Comparison of ENCODE assay signal across 27 mouse cellular contexts in the genomic region with DNA sequence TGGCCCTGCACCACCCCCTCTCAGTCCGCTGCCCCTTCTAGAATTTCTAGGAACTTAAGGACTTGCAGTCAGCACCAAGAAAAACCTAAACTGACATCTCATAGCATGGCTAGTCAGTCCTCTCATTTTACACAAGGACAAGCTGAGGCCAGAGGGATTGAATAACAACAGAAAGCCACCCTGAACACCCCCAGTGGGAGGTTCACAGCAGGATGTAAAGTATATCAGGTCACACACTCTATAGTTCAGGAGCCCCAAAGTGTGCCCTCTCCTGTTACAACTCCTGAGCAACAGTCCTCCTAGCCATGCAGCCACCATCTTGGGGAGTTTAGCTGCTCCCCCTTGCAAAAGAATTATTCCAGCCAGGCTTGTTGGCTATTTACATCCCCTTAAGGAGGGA. TPM values are rescaled to one million over a fixed set of nuclear protein-coding genes. Genes with fewer than 3 reads are reported as not detected.
DNase-seq lines count a peak whose midpoint lies in the region; ATAC-seq and TF ChIP-seq lines count a peak whose summit lies in the region.
"Had no signal": no experiment of that assay in that cellular context is flagged by ENCODE, and none has a peak within 500 bp of the region (broad histone marks: within the 10 kb centered on the region; RNA-seq: fewer than 3 reads in every experiment).

No protein-coding gene starts in this region.

- no peak overlapping the region for H3K4me2 ChIP-seq in embryonic facial prominence, embryonic 11.5 days (ENCODE audit: low read depth, low read length)
- H3K4me2 ChIP-seq in kidney, embryonic 15.5 days, result no peak overlapping the region
- H3K4me2 ChIP-seq in kidney, postnatal 0 days (ENCODE audit: low read length), result no peak overlapping the region
- H3K4me2 ChIP-seq: embryonic facial prominence, embryonic 13.5 days; forebrain, embryonic 13.5 days; forebrain, embryonic 15.5 days had no signal

- WGBS in embryonic facial prominence, embryonic 11.5 days, result 45% methylated on average over 1 of the region's 1 CpGs
- WGBS in embryonic facial prominence, embryonic 10.5 days, result 63% methylated on average over 1 of the region's 1 CpGs
- 47% methylated on average over 1 of the region's 1 CpGs for WGBS in kidney, embryonic 15.5 days
- WGBS in kidney, postnatal 0 days, result 67% methylated on average over 1 of the region's 1 CpGs

- no peak overlapping the region for H3K9ac ChIP-seq in embryonic facial prominence, embryonic 11.5 days (replicated peaks; ENCODE audit: low read length)
- no peak overlapping the region for H3K9ac ChIP-seq in kidney, embryonic 15.5 days
- no peak overlapping the region for H3K9ac ChIP-seq in kidney, postnatal 0 days (ENCODE audit: low read depth, low read length)
- H3K9ac ChIP-seq: embryonic facial prominence, embryonic 13.5 days; forebrain, embryonic 13.5 days; forebrain, embryonic 15.5 days; forebrain, postnatal 0 days had no signal

- H3K4me3 ChIP-seq in embryonic facial prominence, embryonic 11.5 days (ENCODE audit: low read depth, low read length), result no peak overlapping the region
- no peak overlapping the region for H3K4me3 ChIP-seq in embryonic facial prominence, embryonic 10.5 days
- no peak overlapping the region for H3K4me3 ChIP-seq in kidney, embryonic 15.5 days (replicated peaks)
- no peak overlapping the region for H3K4me3 ChIP-seq in kidney, postnatal 0 days (replicated peaks; ENCODE audit: low read depth, low read length)
- H3K4me3 ChIP-seq: embryonic facial prominence, embryonic 13.5 days; forebrain, embryonic 13.5 days; forebrain, embryonic 15.5 days had no signal

- no peaks in the 10 kb centered on the region for H3K9me3 ChIP-seq in embryonic facial prominence, embryonic 11.5 days (replicated peaks; ENCODE audit: control insufficient read depth, low read length)
- H3K9me3 ChIP-seq in embryonic facial prominence, embryonic 10.5 days, result no peaks in the 10 kb centered on the region
- no peaks in the 10 kb centered on the region for H3K9me3 ChIP-seq in kidney, embryonic 15.5 days (replicated peaks)
- no peaks in the 10 kb centered on the region for H3K9me3 ChIP-seq in kidney, postnatal 0 days (replicated peaks; ENCODE audit: low read length)
- H3K9me3 ChIP-seq: embryonic facial prominence, embryonic 13.5 days; forebrain, embryonic 13.5 days; forebrain, embryonic 15.5 days; G1E had no signal

- no peaks in the 10 kb centered on the region for H3K4me1 ChIP-seq in embryonic facial prominence, embryonic 11.5 days (ENCODE audit: control insufficient read depth, insufficient read depth, low read length)
- no peaks in the 10 kb centered on the region; the same call in 1 of the 2 replicates for H3K4me1 ChIP-seq in embryonic facial prominence, embryonic 10.5 days
- H3K4me1 ChIP-seq in kidney, embryonic 15.5 days, result no peaks in the 10 kb centered on the region
- H3K4me1 ChIP-seq in kidney, postnatal 0 days (replicated peaks; ENCODE audit: insufficient read depth, low read length), result no peaks in the 10 kb centered on the region
- H3K4me1 ChIP-seq: embryonic facial prominence, embryonic 13.5 days; forebrain, embryonic 13.5 days; forebrain, embryonic 15.5 days had no signal

- no peak for TF ChIP-seq CTCF in kidney, postnatal 0 days (IDR thresholded peaks at IDR 0.05; ENCODE audit: low read depth)

- no peaks in the 10 kb centered on the region for H3K27me3 ChIP-seq in embryonic facial prominence, embryonic 11.5 days (ENCODE audit: control insufficient read depth, insufficient read depth, low read length)
- H3K27me3 ChIP-seq in embryonic facial prominence, embryonic 10.5 days (replicated peaks; ENCODE audit: low read depth, poor library complexity, severe bottlenecking), result no peaks in the 10 kb centered on the region
- no peaks in the 10 kb centered on the region for H3K27me3 ChIP-seq in kidney, embryonic 15.5 days
- H3K27me3 ChIP-seq in kidney, postnatal 0 days (ENCODE audit: insufficient read depth, low read length), result no peaks in the 10 kb centered on the region
- H3K27me3 ChIP-seq: embryonic facial prominence, embryonic 13.5 days; forebrain, embryonic 13.5 days; forebrain, embryonic 15.5 days had no signal

- H3K36me3 ChIP-seq in embryonic facial prominence, embryonic 11.5 days (replicated peaks; ENCODE audit: control insufficient read depth, insufficient read depth, low read depth, low read length), result no peaks in the 10 kb centered on the region
- H3K36me3 ChIP-seq in embryonic facial prominence, embryonic 10.5 days (replicated peaks), result no peaks in the 10 kb centered on the region
- H3K36me3 ChIP-seq in kidney, embryonic 15.5 days, result no peaks in the 10 kb centered on the region
- H3K36me3 ChIP-seq in kidney, postnatal 0 days (ENCODE audit: insufficient read depth, low read length), result no peaks in the 10 kb centered on the region
- H3K36me3 ChIP-seq: embryonic facial prominence, embryonic 13.5 days; forebrain, embryonic 15.5 days; G1E had no signal

- DNase-seq in embryonic facial prominence, embryonic 11.5 days (ENCODE audit: low spot score), result peak; percentile 2
- no peak for DNase-seq in embryonic facial prominence, embryonic 10.5 days (ENCODE audit: low spot score)
- DNase-seq in kidney, adult 8-10 months, result no peak
- peak; percentile 49 for DNase-seq in kidney, postnatal 0 days (ENCODE audit: low spot score)
- no peak for DNase-seq in kidney, adult 11 months
- DNase-seq: adrenal gland, adult 8-10 months; adrenal gland, postnatal 14 days; adrenal gland, postnatal 36 days; B cell, adult 2 months; cerebellum, adult 11 months; cerebellum, adult 18-20 months; cerebellum, adult 8-10 months; cerebellum, adult 9-11 months; cerebellum, postnatal 14 days; cerebellum, postnatal 36 days; embryo, embryonic 11 days; forebrain, postnatal 0 days had no signal

- no peak for ATAC-seq in embryonic facial prominence, embryonic 11.5 days (replicated peaks; ENCODE audit: insufficient number of reproducible peaks, low FRiP score, low TSS enrichment, low read depth)
- peak; percentile 65 for ATAC-seq in kidney, embryonic 15.5 days (replicated peaks; ENCODE audit: low FRiP score)
- no peak for ATAC-seq in kidney, postnatal 0 days (replicated peaks; ENCODE audit: low FRiP score, low read depth)
- ATAC-seq: activated CD4-positive, CD25-positive, alpha-beta regulatory T cell, adult 4 months; CD4-positive, CD25-positive, alpha-beta regulatory T cell, adult 4 months; forebrain, embryonic 13.5 days; forebrain, embryonic 15.5 days; forebrain, postnatal 0 days; Patski had no signal

- no peak overlapping the region for H3K27ac ChIP-seq in embryonic facial prominence, embryonic 11.5 days (replicated peaks; ENCODE audit: low read depth, low read length)
- no peak overlapping the region for H3K27ac ChIP-seq in embryonic facial prominence, embryonic 10.5 days (replicated peaks)
- H3K27ac ChIP-seq in kidney, embryonic 15.5 days, result no peak overlapping the region
- H3K27ac ChIP-seq in kidney, postnatal 0 days, result no peak overlapping the region
- H3K27ac ChIP-seq: embryonic facial prominence, embryonic 13.5 days; forebrain, embryonic 13.5 days; forebrain, embryonic 15.5 days had no signal

RNA-seq across cellular contexts. Expression of gene Gm9195, which starts 2.1 kb away (rescaled TPM):
- polyA plus RNA-seq in embryonic facial prominence, embryonic 11.5 days (2014; fragmentation: Nextera tagmentation; extraction: Ambion mirVana), result not detected in 2 replicates
- not detected in 2 replicates for polyA plus RNA-seq in embryonic facial prominence, embryonic 10.5 days (2016; fragmentation: Nextera tagmentation; extraction: Ambion mirVana)
- not detected in 2 replicates for polyA plus RNA-seq in kidney, embryonic 15.5 days (2015; fragmentation: Nextera tagmentation; extraction: Ambion mirVana)
- not detected in 2 replicates for polyA plus RNA-seq in kidney, postnatal 0 days (2015; fragmentation: Nextera tagmentation; extraction: Ambion mirVana)
- polyA plus RNA-seq: brain, embryonic 14.5 days; CD4-positive, CD25-positive, alpha-beta regulatory T cell, adult 4 months; embryonic facial prominence, embryonic 13.5 days; forebrain, embryonic 11.5 days; forebrain, embryonic 13.5 days; forebrain, embryonic 15.5 days; forebrain, postnatal 0 days; G1E; Patski had no signal

Comparison
In these comparisons a context has a peak if more than half of its experiments do, and no peak if none do; other contexts are left out.
1. DNase-seq: peak in embryonic facial prominence, embryonic 11.5 days (single experiment) and kidney, postnatal 0 days (single experiment); none in embryonic facial prominence, embryonic 10.5 days (single experiment), kidney, adult 8-10 months (0 of 2) and kidney, adult 11 months (single experiment).